Mouse (Mus musculus) right cerebral cortex, postnatal 25 days (tissue): ENCODE results near the gene Acta2.

ENCODE experiments used
- DNase-seq: peaks from one replicate; pipeline ENCODE4 v3.0.0; 2022

The Acta2 gene

GRCm38 (mm10) chr19:34268991-34269390 lies 13.6 kb upstream of the Acta2 start:
- no peak for DNase-seq

- no peak for DNase-seq
Observed at GRCm38 (mm10) chr19:34265604-34266193, 10.3 kb upstream of the Acta2 start.

GRCm38 (mm10) chr19:34262273-34262974 lies 7.0 kb upstream of the Acta2 start:
- no peak for DNase-seq

GRCm38 (mm10) chr19:34256936-34257335 lies 1.5 kb upstream of the Acta2 start:
- no peak for DNase-seq

GRCm38 (mm10) chr19:34256149-34256548 lies 759 bp upstream of the Acta2 start:
- no peak for DNase-seq

- DNase-seq, result no peak
Observed at GRCm38 (mm10) chr19:34254101-34254879, 1.1 kb downstream of the Acta2 start.

- DNase-seq, result no peak
Observed at GRCm38 (mm10) chr19:34252450-34252849, 2.9 kb downstream of the Acta2 start.

- no peak for DNase-seq
Observed at GRCm38 (mm10) chr19:34251900-34252299, 3.5 kb downstream of the Acta2 start.

- DNase-seq, result no peak
Observed at GRCm38 (mm10) chr19:34250621-34251020, 4.8 kb downstream of the Acta2 start.

- no peak for DNase-seq
Observed at GRCm38 (mm10) chr19:34248558-34248957, 6.8 kb downstream of the Acta2 start.

GRCm38 (mm10) chr19:34244056-34244455 lies 11.3 kb downstream of the Acta2 start:
- DNase-seq, result no peak

GRCm38 (mm10) chr19:34242925-34243324 lies 12.5 kb downstream of the Acta2 start:
- DNase-seq, result no peak

GRCm38 (mm10) chr19:34241247-34241915 lies 14.0 kb downstream of the Acta2 start:
- no peak for DNase-seq

GRCm38 (mm10) chr19:34240273-34241039 lies 14.9 kb downstream of the Acta2 start:
- no peak for DNase-seq

- no peak for DNase-seq
Observed at GRCm38 (mm10) chr19:34237746-34238145, 17.6 kb downstream of the Acta2 start.

GRCm38 (mm10) chr19:34236049-34236448 lies 19.3 kb downstream of the Acta2 start:
- no peak for DNase-seq

GRCm38 (mm10) chr19:34233944-34234343 lies 21.4 kb downstream of the Acta2 start:
- DNase-seq, result peak; percentile 37

GRCm38 (mm10) chr19:34232326-34232725 lies 23.1 kb downstream of the Acta2 start:
- DNase-seq, result no peak

- no peak for DNase-seq
Observed at GRCm38 (mm10) chr19:34231596-34231995, 23.8 kb downstream of the Acta2 start.

- no peak for DNase-seq
Observed at GRCm38 (mm10) chr19:34222805-34223204, 32.6 kb downstream of the Acta2 start.

- no peak for DNase-seq
Observed at GRCm38 (mm10) chr19:34220732-34221380, 34.5 kb downstream of the Acta2 start.
